Mouse (Mus musculus): Measurements from ENCODE around the gene BC049762. TPM values are rescaled to one million over a fixed set of nuclear protein-coding genes. Genes with fewer than 3 reads are reported as not detected.

The BC049762 gene
- polyA plus RNA-seq, 1 experiment from 2014 or later: 0.17 TPM

DNA sequence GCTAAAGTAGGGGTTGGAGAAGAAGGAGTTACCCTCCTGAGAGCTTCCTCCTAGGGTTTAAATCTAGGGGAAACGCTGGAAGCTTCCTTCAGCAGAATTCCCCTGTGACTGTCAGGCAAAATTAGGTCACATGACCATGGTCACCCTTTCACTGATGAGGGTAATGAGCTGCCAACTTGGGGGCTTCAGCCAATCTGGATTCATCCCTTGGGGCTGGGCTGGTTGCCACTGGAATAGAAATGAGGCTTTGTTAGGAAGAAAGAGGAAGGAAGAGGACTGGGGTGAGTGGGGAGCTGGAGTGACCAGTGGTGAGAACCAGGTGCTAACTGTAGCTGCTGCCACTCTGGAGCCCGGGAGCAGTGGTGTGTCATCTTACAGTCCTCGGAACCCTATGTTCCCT lies 32.9 kb upstream of the BC049762 start:
- DNase-seq (ENCODE audit: low spot score): no peak
- Histone ChIP-seq H3K9me3 (ENCODE audit: control insufficient read depth, low read length) (no peaks in the 10 kb centered on the region), H3K27me3 (ENCODE audit: control insufficient read depth, insufficient read depth, low read length) (no peaks in the 10 kb centered on the region), H3K4me2 (replicated peaks; ENCODE audit: low read depth) (no peak overlapping the region), H3K4me1 (replicated peaks; ENCODE audit: control insufficient read depth, insufficient read depth) (0 out of 2 replicates have a peak, but pooled peaks cover 2% of the 10 kb centered on the region), H3K36me3 (ENCODE audit: control insufficient read depth, insufficient read depth, low read length) (no peaks in the 10 kb centered on the region), H3K27ac (replicated peaks) (no peak overlapping the region), H3K4me3 (ENCODE audit: low read depth, low read length) (no peak overlapping the region), H3K9ac (ENCODE audit: low read length) (no peak overlapping the region)
- no peak for TF ChIP-seq EP300 (optimal IDR thresholded peaks at IDR 0.05)
- no peak for TF ChIP-seq CTCF (IDR thresholded peaks at IDR 0.05; ENCODE audit: low read depth)
- no peak for ATAC-seq (ENCODE audit: low FRiP score, low TSS enrichment)
- 87% methylated on average over 3 of the region's 3 CpGs for WGBS

GRCm38 (mm10) chr11:51293956-51294530 lies 31.2 kb upstream of the BC049762 start:
- Histone ChIP-seq H3K9me3 (ENCODE audit: control insufficient read depth, low read length) (no peaks in the 10 kb centered on the region), H3K27ac (replicated peaks) (no peak overlapping the region), H3K4me2 (replicated peaks; ENCODE audit: low read depth) (no peak overlapping the region), H3K36me3 (ENCODE audit: control insufficient read depth, insufficient read depth, low read length) (no peaks in the 10 kb centered on the region), H3K9ac (ENCODE audit: low read length) (no peak overlapping the region), H3K27me3 (ENCODE audit: control insufficient read depth, insufficient read depth, low read length) (no peaks in the 10 kb centered on the region), H3K4me3 (ENCODE audit: low read depth, low read length) (no peak overlapping the region), H3K4me1 (replicated peaks; ENCODE audit: control insufficient read depth, insufficient read depth) (0 out of 2 replicates have a peak, but pooled peaks cover 2% of the 10 kb centered on the region)
- TF ChIP-seq CTCF (IDR thresholded peaks at IDR 0.05; ENCODE audit: low read depth) (no peak), EP300 (optimal IDR thresholded peaks at IDR 0.05) (no peak)
- ATAC-seq (ENCODE audit: low FRiP score, low TSS enrichment) (no peak), DNase-seq (ENCODE audit: low spot score) (no peak)
- 51% methylated on average over 2 of the region's 2 CpGs for whole genome bisulfite sequencing

DNA sequence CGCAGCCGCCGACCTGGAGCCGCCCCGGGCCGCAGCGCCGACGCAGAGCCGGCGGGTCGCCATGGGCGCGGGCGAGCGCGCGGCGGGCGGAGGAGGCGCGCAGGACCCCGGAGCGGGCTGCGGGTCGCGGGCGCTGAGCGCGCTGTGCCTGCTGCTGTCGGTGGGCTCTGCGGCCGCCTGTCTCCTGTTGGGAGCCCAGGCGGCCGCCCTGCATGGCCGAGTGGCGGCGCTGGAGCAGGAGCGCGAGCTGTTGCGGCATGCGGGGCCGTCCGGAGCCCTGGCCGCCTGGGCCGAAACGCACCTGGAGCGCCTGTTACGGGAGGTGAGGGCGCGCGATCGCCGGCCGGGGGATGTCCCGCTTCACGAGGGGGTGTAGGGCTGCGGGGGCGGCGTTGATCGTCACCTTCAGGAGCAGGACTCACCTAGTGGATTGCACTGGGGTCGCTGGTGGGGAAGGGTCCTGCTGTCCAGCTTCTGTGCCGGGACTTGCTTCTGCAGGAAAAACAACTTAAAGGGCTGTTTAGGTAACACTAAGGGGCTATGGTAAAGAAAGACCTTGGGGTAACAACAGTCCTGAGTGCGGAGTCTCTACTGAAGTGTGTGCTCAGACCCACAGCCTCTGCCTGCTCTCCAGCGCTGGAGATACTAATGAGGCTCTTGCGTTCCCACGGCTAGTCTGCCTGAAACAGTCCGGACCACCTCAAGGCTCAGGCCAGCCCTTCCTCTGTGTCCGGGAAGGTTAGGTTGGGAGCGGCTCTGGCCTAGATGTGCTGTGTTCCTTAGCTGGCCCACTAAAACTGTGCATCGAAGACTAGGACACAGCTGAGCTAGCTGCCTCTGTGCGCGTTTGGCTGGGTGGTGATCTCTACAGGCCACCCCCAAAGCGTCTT lies 27.5 kb upstream of the BC049762 start:
- H3K4me2 ChIP-seq (replicated peaks; ENCODE audit: low read depth): peak overlapping the region; percentile 91
- TF ChIP-seq CTCF (IDR thresholded peaks at IDR 0.05; ENCODE audit: low read depth) (peak; percentile 65), EP300 (optimal IDR thresholded peaks at IDR 0.05) (no peak)
- no peaks in the 10 kb centered on the region for H3K27me3 ChIP-seq (ENCODE audit: control insufficient read depth, insufficient read depth, low read length)
- peak overlapping the region; percentile 76; the same call in 1 of the 2 replicates for H3K27ac ChIP-seq (replicated peaks)
- no peaks in the 10 kb centered on the region for H3K36me3 ChIP-seq (ENCODE audit: control insufficient read depth, insufficient read depth, low read length)
- H3K9me3 ChIP-seq (ENCODE audit: control insufficient read depth, low read length): no peaks in the 10 kb centered on the region
- H3K9ac ChIP-seq (ENCODE audit: low read length): peak overlapping the region; percentile 68
- H3K4me1 ChIP-seq (replicated peaks; ENCODE audit: control insufficient read depth, insufficient read depth): 0 out of 2 replicates have a peak, but pooled peaks cover 2% of the 10 kb centered on the region
- peak; percentile 72 for DNase-seq (ENCODE audit: low spot score)
- WGBS: 3% methylated on average over 71 of the region's 74 CpGs
- peak; percentile 69 for ATAC-seq (ENCODE audit: low FRiP score, low TSS enrichment)
- peak overlapping the region; percentile 66 for H3K4me3 ChIP-seq (ENCODE audit: low read depth, low read length)

GRCm38 (mm10) chr11:51289564-51290041 lies 26.8 kb upstream of the BC049762 start, which contains the start of gene Col23a1:
TSS of gene Col23a1 (plus strand) at chr11:51289920.
- DNase-seq (ENCODE audit: low spot score) (peak; percentile 83), ATAC-seq (ENCODE audit: low FRiP score, low TSS enrichment) (peak; percentile 83)
- H3K27me3 ChIP-seq (ENCODE audit: control insufficient read depth, insufficient read depth, low read length): no peaks in the 10 kb centered on the region
- H3K4me1 ChIP-seq (replicated peaks; ENCODE audit: control insufficient read depth, insufficient read depth): 0 out of 2 replicates have a peak, but pooled peaks cover 2% of the 10 kb centered on the region
- peak within 1 kb of the TSS; percentile 66 for H3K4me3 ChIP-seq (ENCODE audit: low read depth, low read length)
- peak within 1 kb of the TSS; percentile 91 for H3K4me2 ChIP-seq (replicated peaks; ENCODE audit: low read depth)
- no peaks in the 10 kb centered on the region for H3K9me3 ChIP-seq (ENCODE audit: control insufficient read depth, low read length)
- TF ChIP-seq CTCF (IDR thresholded peaks at IDR 0.05; ENCODE audit: low read depth): peak; percentile 98
- TF ChIP-seq EP300 (optimal IDR thresholded peaks at IDR 0.05): no peak
- no peaks in the 10 kb centered on the region for H3K36me3 ChIP-seq (ENCODE audit: control insufficient read depth, insufficient read depth, low read length)
- H3K27ac ChIP-seq (replicated peaks): peak within 1 kb of the TSS; percentile 76
- peak within 1 kb of the TSS; percentile 68 for H3K9ac ChIP-seq (ENCODE audit: low read length)
- under 1% methylated on average over 37 of the region's 38 CpGs for WGBS

DNA sequence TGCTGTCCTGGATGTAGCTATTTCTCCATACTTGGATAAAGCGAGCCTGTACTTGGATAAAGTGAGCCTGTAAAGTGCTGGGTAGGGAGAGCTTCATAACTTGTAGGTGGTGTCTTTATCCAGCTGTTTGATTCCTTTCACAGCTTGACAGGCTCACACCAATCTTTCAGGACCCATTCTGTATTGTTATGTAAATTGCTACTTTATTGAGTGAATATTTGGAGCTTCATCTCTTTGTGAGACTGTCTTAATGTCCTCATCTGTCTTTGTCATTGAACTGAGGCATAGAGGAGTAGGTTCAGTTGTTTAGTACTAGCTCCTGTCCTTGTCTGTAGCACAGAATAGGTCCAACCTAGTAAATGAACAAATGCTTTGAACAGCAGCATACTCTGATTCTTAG lies 11.6 kb upstream of the BC049762 start:
- Histone ChIP-seq H3K27me3 (ENCODE audit: control insufficient read depth, insufficient read depth, low read length) (no peaks in the 10 kb centered on the region), H3K36me3 (ENCODE audit: control insufficient read depth, insufficient read depth, low read length) (peaks cover 21% of the 10 kb centered on the region), H3K27ac (replicated peaks) (no peak overlapping the region), H3K9ac (ENCODE audit: low read length) (no peak overlapping the region), H3K4me1 (replicated peaks; ENCODE audit: control insufficient read depth, insufficient read depth) (no peaks in the 10 kb centered on the region), H3K4me3 (ENCODE audit: low read depth, low read length) (no peak overlapping the region), H3K9me3 (ENCODE audit: control insufficient read depth, low read length) (no peaks in the 10 kb centered on the region), H3K4me2 (replicated peaks; ENCODE audit: low read depth) (no peak overlapping the region)
- TF ChIP-seq CTCF (IDR thresholded peaks at IDR 0.05; ENCODE audit: low read depth) (no peak), EP300 (optimal IDR thresholded peaks at IDR 0.05) (no peak)
- WGBS: 79% methylated on average over 1 of the region's 1 CpGs
- DNase-seq (ENCODE audit: low spot score): no peak
- ATAC-seq (ENCODE audit: low FRiP score, low TSS enrichment): no peak

Measured in stomach, postnatal 0 days (tissue).